Mouse (Mus musculus) layer of hippocampus, adult 8-10 months (tissue): Measurements from ENCODE around the gene Cnnm2. TPM values are rescaled to one million over a fixed set of nuclear protein-coding genes. Genes with fewer than 3 reads are reported as not detected.
A peak's percentile ranks its signal among the peaks of the same experiment; 100 is the strongest.

Experiments
- DNase-seq, 2 experiments: peaks; one replicate each; pipeline ENCODE4 v3.0.0; 2022; ENCODE audit warnings: low spot score in 2 of 2
- total RNA-seq, 4 experiments: library from RNA; stranded (reverse); gene quantifications; 2 replicates each; pipeline ENCODE4 v1.2.4; 2022

The Cnnm2 gene
- total RNA-seq, 4 experiments from 2014 or later = 35.6 to 43.6 (median 39.9) TPM

- no peak for DNase-seq
These were observed 165.0 kb downstream of the Cnnm2 start for GRCm38 (mm10) chr19:46926357-46926756.

- DNase-seq = no peak
These were observed 165.6 kb downstream of the Cnnm2 start for GRCm38 (mm10) chr19:46926951-46927350.

GRCm38 (mm10) chr19:46928136-46928535, 166.7 kb downstream of the Cnnm2 start:
- no peak for DNase-seq

DNA sequence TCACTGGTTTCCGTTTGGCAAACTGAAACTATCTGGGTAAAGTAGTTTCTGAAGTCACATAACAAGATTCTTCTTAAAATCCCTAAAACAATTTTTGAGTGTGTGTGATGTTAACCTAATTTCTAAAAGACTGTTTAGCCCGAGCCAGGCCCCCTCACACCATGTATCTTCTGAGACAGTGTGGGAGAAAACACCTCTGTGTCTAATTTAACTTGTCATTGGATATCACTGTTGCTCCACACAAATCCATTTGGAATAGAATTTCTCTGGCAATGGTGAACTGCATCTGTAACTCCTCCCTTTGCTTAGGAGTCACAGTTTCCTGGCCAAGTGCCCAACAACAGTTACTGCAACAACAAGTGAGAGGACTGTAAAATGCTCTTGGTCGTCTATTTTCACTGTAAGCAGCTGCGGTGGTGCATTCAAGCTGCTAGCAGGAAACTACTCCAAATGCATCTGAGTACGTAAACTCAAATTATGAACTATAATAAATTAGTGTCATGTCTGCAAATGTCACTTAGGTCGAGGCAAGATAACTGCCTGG, 167.7 kb downstream of the Cnnm2 start:
- DNase-seq = peak in 1 of 2 experiments; percentile 40

Other genes with a start within 250 kb of the Cnnm2 start
- 100 to 1,000 TPM in 2 of 4 experiments, 10 to 100 TPM in 2; 85.9 to 125 (median 103) TPM for gene Arl3, start 188.4 kb upstream of the Cnnm2 start, total RNA-seq
- gene Sfxn2, start 188.2 kb upstream of the Cnnm2 start, total RNA-seq = 1 to 10 TPM; 7.3 to 9.2 (median 7.5) TPM
- 10 to 100 TPM; 40.2 to 43.3 (median 41.6) TPM for gene Wbp1l, start 162.5 kb upstream of the Cnnm2 start, total RNA-seq
- not detected for gene Cyp17a1, start 88.4 kb upstream of the Cnnm2 start, total RNA-seq
- gene Borcs7, start 71.7 kb upstream of the Cnnm2 start, total RNA-seq = 10 to 100 TPM; 20.2 to 22.6 (median 21.2) TPM
- gene As3mt, start 54.1 kb upstream of the Cnnm2 start, total RNA-seq = 10 to 100 TPM; 25.3 to 33.0 (median 29.8) TPM